Mouse (Mus musculus) brain, embryonic 14.5 days (tissue): Measurements from ENCODE around the gene Gatad1.

Experiments used
- CTCF ChIP-seq: fragments of 200-500 bp; IDR thresholded peaks from 2 replicates; pipeline ENCODE4 v1.5.1; 2012; ENCODE audit warnings: inconsistent platforms, mild to moderate bottlenecking, moderate library complexity, borderline replicate concordance; ENCODE audit not compliant: insufficient read depth, insufficient read length; ENCODE audit errors: extremely low read depth
- POLR2A ChIP-seq: fragments of 200-500 bp; IDR thresholded peaks from 2 replicates; pipeline ENCODE4 v1.6.1; 2012; ENCODE audit warnings: mild to moderate bottlenecking, inconsistent platforms, borderline replicate concordance; ENCODE audit not compliant: poor library complexity, insufficient read depth, insufficient read length, severe bottlenecking; ENCODE audit errors: extremely low read depth

- TF ChIP-seq POLR2A (no peak), CTCF (no peak)
Observed at GRCm38 (mm10) chr5:3648849-3649210, 8.2 kb downstream of the Gatad1 start.
